Mouse (Mus musculus) lung, postnatal 0 days (tissue): ENCODE measurements around the gene Reg4.

Source experiments
- CTCF ChIP-seq: IDR thresholded peaks from 2 replicates; pipeline ENCODE4 v1.5.1; 2016; ENCODE audit warnings: antibody characterized with exemption, mild to moderate bottlenecking
- EP300 ChIP-seq: IDR thresholded peaks from 2 replicates; pipeline ENCODE4 v1.6.1; 2016; ENCODE audit warnings: antibody characterized with exemption, mild to moderate bottlenecking, control low read depth

DNA sequence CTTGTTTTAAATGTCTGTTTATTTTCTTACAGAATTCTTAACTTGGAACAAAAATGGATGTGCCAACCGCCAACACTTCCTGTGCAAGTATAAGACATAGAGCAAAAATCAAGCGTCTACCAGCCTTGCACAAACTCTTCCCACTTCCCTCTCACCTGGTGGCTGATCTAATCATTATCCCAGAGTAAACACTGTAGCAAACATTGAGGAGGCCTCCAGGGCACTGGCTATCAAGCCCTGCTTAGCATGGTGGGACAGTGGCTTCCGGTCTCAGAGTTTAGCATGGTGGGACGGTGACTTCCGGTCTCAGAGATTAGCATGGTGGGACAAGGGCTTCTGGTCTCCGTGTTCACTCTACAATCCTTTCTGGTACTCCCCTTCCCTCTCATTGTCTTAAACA lies 14.3 kb downstream of the Reg4 start:
- TF ChIP-seq CTCF, result no peak
- no peak for TF ChIP-seq EP300
